Mouse (Mus musculus) stomach, postnatal 0 days (tissue): ENCODE data around the gene Fbxo39.

Experiments used
- CTCF ChIP-seq: IDR thresholded peaks from 2 replicates; pipeline ENCODE4 v1.5.1; 2016; ENCODE audit warnings: antibody characterized with exemption, low read depth, mild to moderate bottlenecking, moderate library complexity
- EP300 ChIP-seq: optimal IDR thresholded peaks from 2 replicates; pipeline ENCODE3; 2016; ENCODE audit warnings: antibody characterized with exemption

- TF ChIP-seq EP300 (no peak), CTCF (no peak)
These were observed 27.1 kb upstream of the Fbxo39 start for GRCm38 (mm10) chr11:72287126-72287525.
